Mouse (Mus musculus) liver, embryonic 16.5 days (tissue): ENCODE results near the gene Med9. TPM values are rescaled to one million over a fixed set of nuclear protein-coding genes. Genes with fewer than 3 reads are reported as not detected.
"Not testable (repeated sequence)": the region's sequence is repeated elsewhere in the genome, so short reads cannot be mapped to it uniquely, and the experiment has no call there.

ENCODE experiments used
- ATAC-seq: fragments of 200-750 bp; cut with Nextera tagmentation; 2 replicates; pipeline ENCODE4 v1.8.0; 2017; ENCODE audit warnings: low read depth, mild to moderate bottlenecking, moderate number of reproducible peaks, moderate library complexity
- H3K27ac ChIP-seq: fragments of 300-500 bp; sonication (generic); 2 replicates; pipeline ENCODE4 v1.5.1; 2014; ENCODE audit warnings: mild to moderate bottlenecking, low read length
- H3K27me3 ChIP-seq: fragments of 300-500 bp; sonication (generic); 2 replicates; pipeline ENCODE4 v1.6.1; 2014; ENCODE audit warnings: low read depth, low read length, mixed read lengths; ENCODE audit not compliant: control insufficient read depth, insufficient read depth
- H3K36me3 ChIP-seq: fragments of 300-500 bp; sonication (generic); 2 replicates; pipeline ENCODE4 v1.6.1; 2014; ENCODE audit warnings: mild to moderate bottlenecking; ENCODE audit not compliant: control insufficient read depth, insufficient read depth
- H3K4me1 ChIP-seq: fragments of 300-500 bp; sonication (generic); 2 replicates; pipeline ENCODE4 v1.6.1; 2014; ENCODE audit warnings: low read depth, low read length, mixed read lengths; ENCODE audit not compliant: control insufficient read depth
- H3K4me2 ChIP-seq: fragments of 300-500 bp; sonication (generic); 2 replicates; pipeline ENCODE4 v1.6.1; 2014; ENCODE audit warnings: low read depth, low read length, mixed read lengths
- H3K4me3 ChIP-seq: fragments of 300-500 bp; sonication (generic); 2 replicates; pipeline ENCODE4 v1.5.1; 2014; ENCODE audit warnings: low read depth, mild to moderate bottlenecking, low read length
- H3K9ac ChIP-seq: fragments of 300-500 bp; sonication (generic); 2 replicates; pipeline ENCODE4 v1.6.1; 2014; ENCODE audit warnings: low read depth, low read length
- H3K9me3 ChIP-seq: fragments of 300-500 bp; sonication (generic); replicated peaks from 2 replicates; pipeline ENCODE4 v1.6.1; 2016; ENCODE audit warnings: low read length; ENCODE audit not compliant: control insufficient read depth
- WGBS: fragments of 180-500 bp; shearing (Covaris S2); extraction: QIAGEN DNeasy Blood & Tissue Kit; methylation state at CpG from one replicate; pipeline ENCODE4 v1.1.7; 2014; ENCODE audit not compliant: insufficient replicate concordance; 5-methylcytosine and 5-hydroxymethylcytosine counted together
- polyA plus RNA-seq: library from polyadenylated mRNA; unstranded; fragments of >200 nt; fragmentation: Nextera tagmentation; extraction: Ambion mirVana; gene quantifications from 2 replicates; pipeline ENCODE4 v1.2.1, GENCODE M21; 2015

Gene Med9
- polyA plus RNA-seq, 1 experiment from 2014 or later, result 17.6 TPM

DNA sequence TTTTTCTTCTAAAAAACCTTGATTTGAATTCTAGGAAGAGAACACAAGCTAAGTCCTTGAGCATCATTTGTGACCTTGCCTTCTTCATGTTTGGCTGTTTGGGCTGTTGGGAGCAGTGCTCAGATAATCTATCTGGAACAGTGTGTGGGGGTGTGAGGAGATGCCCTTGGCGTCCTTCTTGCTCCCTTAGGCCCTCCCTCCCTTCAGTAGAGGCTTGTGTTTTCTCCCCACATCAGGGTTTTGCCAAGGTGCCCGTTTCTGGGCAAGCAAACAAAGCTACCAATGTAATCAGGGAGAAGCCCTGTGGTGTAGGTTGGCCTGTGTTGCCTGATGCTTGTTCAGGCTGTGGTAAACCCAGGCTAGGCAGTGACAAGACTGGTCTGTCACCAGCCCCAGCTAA lies 10.4 kb upstream of the Med9 start:
- H3K36me3 ChIP-seq, result no peaks in the 10 kb centered on the region
- no peaks in the 10 kb centered on the region for H3K27me3 ChIP-seq
- ATAC-seq, result no peak
- H3K4me1 ChIP-seq, result peaks cover 19% of the 10 kb centered on the region
- H3K9ac ChIP-seq, result no peak overlapping the region
- no peak overlapping the region for H3K4me2 ChIP-seq
- no peak overlapping the region for H3K4me3 ChIP-seq
- H3K9me3 ChIP-seq, result no peaks in the 10 kb centered on the region
- no peak overlapping the region for H3K27ac ChIP-seq
- WGBS, result 16% methylated on average over 2 of the region's 2 CpGs

DNA sequence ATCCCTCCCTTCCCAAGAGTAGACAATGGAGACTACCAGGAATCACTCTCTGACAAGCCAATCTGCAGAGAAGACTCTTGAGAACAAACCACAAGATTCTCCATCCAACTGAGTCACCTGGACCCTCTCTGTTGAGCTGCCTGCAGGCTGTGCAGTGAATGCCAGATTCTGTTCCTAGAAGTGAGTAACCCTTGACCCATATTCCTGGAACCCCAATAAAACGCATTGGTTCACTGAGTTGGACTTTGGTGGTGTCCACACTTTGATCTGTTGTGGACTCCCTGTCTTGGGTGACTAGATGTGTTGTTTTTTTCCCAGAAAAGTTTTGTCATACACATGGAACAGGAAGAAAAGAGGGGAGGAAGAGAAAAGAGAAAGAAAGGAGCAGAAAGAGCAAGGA lies 8.2 kb upstream of the Med9 start:
- H3K4me3 ChIP-seq, result no peak overlapping the region
- no peaks in the 10 kb centered on the region for H3K9me3 ChIP-seq
- H3K36me3 ChIP-seq, result no peaks in the 10 kb centered on the region
- H3K9ac ChIP-seq, result no peak overlapping the region
- H3K4me1 ChIP-seq, result peaks cover 19% of the 10 kb centered on the region
- no peak overlapping the region for H3K27ac ChIP-seq
- no peak overlapping the region for H3K4me2 ChIP-seq
- ATAC-seq, result no peak
- 72% methylated on average over 1 of the region's 1 CpGs for WGBS
- H3K27me3 ChIP-seq, result no peaks in the 10 kb centered on the region

DNA sequence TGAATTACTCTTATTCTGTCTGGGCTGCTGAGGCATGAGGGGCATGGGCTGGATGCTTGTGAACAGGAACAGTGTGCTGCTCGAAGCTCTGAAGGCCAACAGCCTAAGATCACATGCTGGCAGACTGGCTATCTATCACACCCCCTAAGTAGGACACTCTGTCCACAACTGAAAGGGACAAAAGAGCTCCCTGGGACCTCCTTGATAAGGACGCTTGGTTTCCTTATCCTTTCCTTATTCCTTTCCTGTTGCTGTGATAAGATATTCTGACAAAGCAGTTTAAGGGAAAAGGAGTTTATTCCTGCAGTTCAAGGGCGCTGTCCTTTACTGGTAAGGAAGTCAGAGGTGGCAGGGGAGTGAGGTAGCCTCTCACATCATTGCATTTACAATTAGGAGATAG lies 7.4 kb upstream of the Med9 start:
- Histone ChIP-seq H3K27ac (no peak overlapping the region), H3K4me2 (no peak overlapping the region), H3K36me3 (no peaks in the 10 kb centered on the region), H3K4me3 (no peak overlapping the region), H3K9ac (no peak overlapping the region), H3K9me3 (no peaks in the 10 kb centered on the region), H3K4me1 (peaks cover 19% of the 10 kb centered on the region), H3K27me3 (no peaks in the 10 kb centered on the region)
- 33% methylated on average over 3 of the region's 3 CpGs for WGBS
- ATAC-seq, result peak; percentile 47

DNA sequence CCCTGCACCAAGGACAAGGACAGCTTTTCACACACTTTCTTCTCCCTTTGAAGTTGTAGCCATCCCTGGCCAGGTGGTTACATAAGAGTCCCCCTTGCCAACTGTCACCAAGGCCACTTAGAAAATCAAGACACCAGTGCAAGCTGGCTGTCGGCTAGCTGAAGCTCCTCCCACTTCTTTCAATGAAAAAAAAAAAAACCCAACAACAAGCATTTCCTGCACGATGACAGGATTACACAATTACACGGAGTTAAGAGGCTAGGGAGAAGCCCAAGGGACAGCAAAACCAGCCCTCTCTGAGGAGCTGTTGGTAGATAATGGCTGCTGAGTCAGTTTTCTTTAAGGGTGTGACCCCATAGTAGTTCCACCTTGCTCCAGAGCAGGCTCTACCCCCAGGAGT lies 6.6 kb upstream of the Med9 start:
- no peak overlapping the region for H3K4me3 ChIP-seq
- H3K27me3 ChIP-seq, result no peaks in the 10 kb centered on the region
- peak; percentile 76 for ATAC-seq
- peak overlapping the region; percentile 21 for H3K4me2 ChIP-seq
- no peaks in the 10 kb centered on the region for H3K36me3 ChIP-seq
- H3K4me1 ChIP-seq, result peaks cover 19% of the 10 kb centered on the region
- no peak overlapping the region for H3K9ac ChIP-seq
- 3% methylated on average over 3 of the region's 3 CpGs for WGBS
- H3K27ac ChIP-seq, result peak overlapping the region; percentile 17; the same call in 1 of the 2 replicates
- no peaks in the 10 kb centered on the region for H3K9me3 ChIP-seq

DNA sequence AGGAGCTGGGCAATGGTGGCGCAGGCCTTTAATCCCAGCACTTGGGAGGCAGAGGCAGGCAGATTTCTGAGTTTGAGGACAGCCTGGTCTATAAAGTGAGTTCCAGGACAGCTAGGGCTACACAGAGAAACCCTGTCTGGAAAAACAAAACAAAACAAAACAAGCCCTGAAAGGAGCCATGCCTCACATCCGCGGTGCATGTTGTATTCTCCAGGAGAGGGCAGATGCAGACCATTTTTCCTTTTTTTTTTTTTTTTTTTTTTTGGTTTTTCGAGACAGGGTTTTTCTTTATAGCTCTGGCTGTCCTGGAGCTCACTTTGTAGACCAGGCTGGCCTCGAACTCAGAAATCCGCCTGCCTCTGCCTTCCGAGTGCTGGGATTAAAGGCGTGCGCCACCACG lies 3.2 kb upstream of the Med9 start:
- not testable (repeated sequence) for H3K9ac ChIP-seq, H3K36me3 ChIP-seq, H3K4me3 ChIP-seq, H3K27me3 ChIP-seq, ATAC-seq, H3K9me3 ChIP-seq, H3K27ac ChIP-seq, H3K4me2 ChIP-seq
- whole genome bisulfite sequencing, result 85% methylated on average over 9 of the region's 10 CpGs
- H3K4me1 ChIP-seq, result peaks cover 37% of the 10 kb centered on the region

DNA sequence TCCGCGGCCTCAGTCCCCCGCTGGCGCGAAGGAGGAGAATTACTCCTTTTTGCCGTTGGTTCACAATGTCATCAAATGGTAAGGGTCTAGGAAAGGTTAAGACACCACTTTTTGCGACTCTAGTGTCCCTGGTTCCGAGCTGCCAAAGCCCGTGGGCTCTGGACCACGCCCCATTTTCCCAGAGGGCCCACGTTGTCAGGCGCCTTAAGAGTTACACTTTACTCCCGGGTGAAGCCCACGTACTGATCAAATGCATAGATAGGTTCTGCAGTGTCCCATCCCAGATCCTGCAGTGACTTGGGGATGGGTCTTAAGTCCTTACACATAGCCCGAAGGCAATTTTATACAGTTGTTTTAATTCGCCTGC lies 378 bp downstream of the Med9 start:
- WGBS, result 1% methylated on average over 16 of the region's 16 CpGs

DNA sequence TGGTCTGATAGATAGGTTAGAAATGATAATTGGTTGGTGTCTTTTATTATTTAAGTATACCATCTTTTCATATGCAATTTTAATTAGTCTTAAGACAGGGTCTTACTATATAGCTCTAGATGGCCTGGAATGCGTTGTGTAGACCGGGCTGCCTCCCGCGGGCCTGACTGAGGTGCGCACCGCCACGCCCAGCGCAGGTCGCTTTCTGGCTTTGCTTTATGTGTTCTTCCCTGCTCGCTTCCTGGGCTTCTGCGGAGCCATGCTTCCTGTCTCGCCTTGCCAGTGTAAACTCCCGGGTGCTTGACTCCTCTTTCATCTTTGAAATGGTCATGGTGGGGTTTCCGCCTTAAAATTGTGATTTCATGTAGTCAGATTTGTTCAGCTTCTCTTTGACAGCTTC lies 4.9 kb downstream of the Med9 start:
- no peak overlapping the region for H3K4me2 ChIP-seq
- 89% methylated on average over 14 of the region's 14 CpGs for WGBS
- no peak overlapping the region for H3K27ac ChIP-seq
- H3K36me3 ChIP-seq, result no peaks in the 10 kb centered on the region
- H3K27me3 ChIP-seq, result no peaks in the 10 kb centered on the region
- H3K4me3 ChIP-seq, result no peak overlapping the region
- no peak for ATAC-seq
- no peak overlapping the region for H3K9ac ChIP-seq
- no peaks in the 10 kb centered on the region for H3K9me3 ChIP-seq
- H3K4me1 ChIP-seq, result peaks cover 10% of the 10 kb centered on the region

More for the DNA sequence above, 378 bp downstream of the Med9 start:
- peak; percentile 69; the same call in 1 of the 2 replicates for ATAC-seq
- Histone ChIP-seq H3K4me3 (peak overlapping the region; percentile 87), H3K9ac (peak overlapping the region; percentile 92), H3K4me1 (peaks cover 19% of the 10 kb centered on the region), H3K4me2 (peak overlapping the region; percentile 84), H3K9me3 (no peaks in the 10 kb centered on the region), H3K27ac (peak overlapping the region; percentile 71), H3K36me3 (no peaks in the 10 kb centered on the region), H3K27me3 (no peaks in the 10 kb centered on the region)

DNA sequence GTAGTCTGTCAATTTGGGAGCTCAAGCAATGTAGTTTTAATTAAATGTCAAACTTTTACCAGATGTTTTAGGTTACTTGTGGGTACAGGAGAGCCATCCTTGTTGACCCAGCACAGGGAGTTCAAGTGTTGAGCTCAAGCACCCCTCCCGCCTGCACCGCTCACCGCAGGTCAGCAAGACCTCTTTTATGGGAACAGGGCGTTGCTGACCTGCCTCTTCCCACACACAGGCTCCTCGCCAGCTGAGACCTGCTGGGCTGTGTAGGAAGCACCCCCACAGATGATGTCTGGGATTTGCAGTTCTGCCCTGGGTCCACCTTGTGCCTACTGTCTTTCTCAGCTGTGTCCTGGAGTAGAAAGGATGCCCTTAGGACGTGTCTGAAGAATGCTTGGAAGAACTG lies 8.7 kb downstream of the Med9 start:
- no peaks in the 10 kb centered on the region for H3K9me3 ChIP-seq
- no peak overlapping the region for H3K9ac ChIP-seq
- no peaks in the 10 kb centered on the region for H3K27me3 ChIP-seq
- H3K36me3 ChIP-seq, result 0 out of 2 replicates have a peak, but pooled peaks cover 4% of the 10 kb centered on the region
- no peak overlapping the region for H3K4me3 ChIP-seq
- no peak for ATAC-seq
- WGBS, result 80% methylated on average over 6 of the region's 6 CpGs
- H3K4me1 ChIP-seq, result no peaks in the 10 kb centered on the region
- no peak overlapping the region for H3K27ac ChIP-seq
- no peak overlapping the region for H3K4me2 ChIP-seq

DNA sequence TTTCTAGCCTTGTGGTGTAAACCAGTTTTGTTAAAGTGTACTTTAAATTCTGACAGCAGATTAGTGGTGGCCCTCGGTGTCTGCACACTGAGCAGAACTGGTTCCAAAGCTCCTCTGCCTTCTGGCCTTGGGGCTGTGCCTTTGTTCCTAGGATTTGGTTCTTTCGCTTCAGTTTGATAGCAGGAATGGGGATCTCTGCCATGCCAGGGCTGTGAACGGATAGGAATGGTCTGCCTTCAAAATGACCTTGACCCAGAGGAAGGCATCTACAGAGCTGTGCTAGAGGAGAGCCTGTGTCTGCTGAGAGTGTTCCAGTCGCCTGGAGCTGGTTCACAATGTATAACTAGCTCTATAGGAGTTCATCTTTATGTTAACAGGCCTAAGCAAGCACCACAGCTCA lies 11.4 kb downstream of the Med9 start:
- no peaks in the 10 kb centered on the region for H3K9me3 ChIP-seq
- peaks cover 20% of the 10 kb centered on the region for H3K27me3 ChIP-seq
- no peak overlapping the region for H3K27ac ChIP-seq
- no peak for ATAC-seq
- H3K4me2 ChIP-seq, result no peak overlapping the region
- H3K9ac ChIP-seq, result no peak overlapping the region
- 0 out of 2 replicates have a peak, but pooled peaks cover 4% of the 10 kb centered on the region for H3K36me3 ChIP-seq
- H3K4me3 ChIP-seq, result no peak overlapping the region
- peaks cover 6% of the 10 kb centered on the region for H3K4me1 ChIP-seq
- WGBS, result 54% methylated on average over 4 of the region's 4 CpGs
